Mouse (Mus musculus): ENCODE measurements at regions not wholly inside any gene's neighbourhood (a gene's known extent, or its start where the extent isn't known, plus 50 kb on each side); places are given as distances from the start of the nearest gene placed in this dataset.
A peak's percentile ranks its signal among the peaks of the same experiment; 100 is the strongest.

- DNase-seq (ENCODE audit: extremely low spot score, low spot score), result no peak
Measured at GRCm38 (mm10) chr7:95460889-95461288, 710.2 kb upstream of the Tenm4 start.

GRCm38 (mm10) chr7:95465506-95465905, 705.5 kb upstream of the Tenm4 start:
- DNase-seq (ENCODE audit: extremely low spot score, low spot score), result no peak

GRCm38 (mm10) chr7:95467028-95467427, 704.0 kb upstream of the Tenm4 start:
- DNase-seq (ENCODE audit: extremely low spot score, low spot score), result no peak

- no peak for DNase-seq (ENCODE audit: extremely low spot score, low spot score)
Measured at GRCm38 (mm10) chr7:95473892-95474291, 697.2 kb upstream of the Tenm4 start.

GRCm38 (mm10) chr7:95480121-95480726, 690.8 kb upstream of the Tenm4 start:
- no peak for DNase-seq (ENCODE audit: extremely low spot score, low spot score)

GRCm38 (mm10) chr7:95489666-95490065, 681.4 kb upstream of the Tenm4 start:
- peak; percentile 49 for DNase-seq (ENCODE audit: extremely low spot score, low spot score)

- no peak for DNase-seq (ENCODE audit: extremely low spot score, low spot score)
Measured at GRCm38 (mm10) chr7:95494793-95495192, 676.3 kb upstream of the Tenm4 start.

GRCm38 (mm10) chr7:95502959-95503358, 668.1 kb upstream of the Tenm4 start:
- DNase-seq (ENCODE audit: extremely low spot score, low spot score), result peak; percentile 40

- DNase-seq (ENCODE audit: extremely low spot score, low spot score), result no peak
Measured at GRCm38 (mm10) chr7:95547256-95547655, 623.8 kb upstream of the Tenm4 start.

- DNase-seq (ENCODE audit: extremely low spot score, low spot score), result no peak
Measured at GRCm38 (mm10) chr7:95550099-95550498, 620.9 kb upstream of the Tenm4 start.

GRCm38 (mm10) chr7:95551798-95552387, 619.2 kb upstream of the Tenm4 start:
- DNase-seq (ENCODE audit: extremely low spot score, low spot score), result no peak

- no peak for DNase-seq (ENCODE audit: extremely low spot score, low spot score)
Measured at GRCm38 (mm10) chr7:95558589-95558988, 612.5 kb upstream of the Tenm4 start.

- DNase-seq (ENCODE audit: extremely low spot score, low spot score), result no peak
Measured at GRCm38 (mm10) chr7:95578633-95579032, 592.4 kb upstream of the Tenm4 start.

- no peak for DNase-seq (ENCODE audit: extremely low spot score, low spot score)
Measured at GRCm38 (mm10) chr7:95581325-95581724, 589.7 kb upstream of the Tenm4 start.

GRCm38 (mm10) chr7:95598339-95598738, 572.7 kb upstream of the Tenm4 start:
- no peak for DNase-seq (ENCODE audit: extremely low spot score, low spot score)

- no peak for DNase-seq (ENCODE audit: extremely low spot score, low spot score)
Measured at GRCm38 (mm10) chr7:95613736-95614135, 557.3 kb upstream of the Tenm4 start.

- DNase-seq (ENCODE audit: extremely low spot score, low spot score), result no peak
Measured at GRCm38 (mm10) chr7:95617370-95617769, 553.7 kb upstream of the Tenm4 start.

- DNase-seq (ENCODE audit: extremely low spot score, low spot score), result no peak
Measured at GRCm38 (mm10) chr7:95618170-95618569, 552.9 kb upstream of the Tenm4 start.

- no peak for DNase-seq (ENCODE audit: extremely low spot score, low spot score)
Measured at GRCm38 (mm10) chr7:95620079-95620478, 551.0 kb upstream of the Tenm4 start.

GRCm38 (mm10) chr7:95640683-95641082, 530.4 kb upstream of the Tenm4 start:
- no peak for DNase-seq (ENCODE audit: extremely low spot score, low spot score)

GRCm38 (mm10) chr7:95674319-95674718, 496.7 kb upstream of the Tenm4 start:
- DNase-seq (ENCODE audit: extremely low spot score, low spot score), result no peak

- no peak for DNase-seq (ENCODE audit: extremely low spot score, low spot score)
Measured at GRCm38 (mm10) chr7:95682521-95682920, 488.5 kb upstream of the Tenm4 start.

- no peak for DNase-seq (ENCODE audit: extremely low spot score, low spot score)
Measured at GRCm38 (mm10) chr7:95687733-95688132, 483.3 kb upstream of the Tenm4 start.
